ENCODE assay signal across 12 mouse cellular contexts in the genomic region with DNA sequence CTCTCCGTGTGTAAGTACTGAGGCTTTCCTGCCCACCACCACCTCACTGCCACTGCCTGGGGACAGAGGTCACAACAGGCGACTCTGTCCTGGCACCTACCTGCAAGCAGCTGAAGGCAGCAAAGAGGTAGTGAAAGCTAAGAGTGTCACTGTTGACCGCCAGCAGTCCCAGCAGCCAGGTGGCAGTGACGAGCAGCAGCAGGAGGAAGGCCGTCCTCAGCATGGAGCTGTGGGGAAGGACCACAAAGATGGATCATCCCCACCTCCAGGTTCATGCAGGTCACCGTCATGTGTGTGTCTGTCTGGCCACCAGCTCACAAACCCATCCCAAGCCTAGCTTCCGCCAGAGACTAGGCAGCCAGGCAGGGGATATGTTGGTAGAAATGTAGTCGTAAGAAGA. TPM values are rescaled to one million over a fixed set of nuclear protein-coding genes. Genes with fewer than 3 reads are reported as not detected.
DNase-seq lines count a peak whose midpoint lies in the region; ATAC-seq and TF ChIP-seq lines count a peak whose summit lies in the region.
"Had no signal": no experiment of that assay in that cellular context is flagged by ENCODE, and none has a peak within 500 bp of the region (broad histone marks: within the 10 kb centered on the region; RNA-seq: fewer than 3 reads in every experiment).

No protein-coding gene starts in this region.

- no peak overlapping the region for H3K4me2 ChIP-seq in forebrain, postnatal 0 days (ENCODE audit: low read depth)
- no peak overlapping the region for H3K4me2 ChIP-seq in liver, embryonic 12.5 days
- H3K4me2 ChIP-seq: midbrain, embryonic 12.5 days had no signal

- no peaks in the 10 kb centered on the region for H3K27me3 ChIP-seq in forebrain, postnatal 0 days (ENCODE audit: insufficient read depth, low read length)
- no peaks in the 10 kb centered on the region for H3K27me3 ChIP-seq in forebrain, embryonic 10.5 days (ENCODE audit: poor library complexity, severe bottlenecking)
- H3K27me3 ChIP-seq in liver, adult 2 months (ENCODE audit: control insufficient read depth, insufficient read depth, low read length): no peaks in the 10 kb centered on the region
- peaks cover 13% of the 10 kb centered on the region; the same call in 1 of the 2 replicates for H3K27me3 ChIP-seq in liver, embryonic 12.5 days (replicated peaks)
- no peaks in the 10 kb centered on the region for H3K27me3 ChIP-seq in MEL (ENCODE audit: control insufficient read depth in 1 of 2, insufficient read depth in 2 of 2, low read length in 2 of 2)
- H3K27me3 ChIP-seq: midbrain, embryonic 12.5 days had no signal

- no peak overlapping the region for H3K4me3 ChIP-seq in forebrain, postnatal 0 days (ENCODE audit: low read depth, low read length)
- no peak overlapping the region for H3K4me3 ChIP-seq in forebrain, embryonic 10.5 days
- no peak overlapping the region for H3K4me3 ChIP-seq in liver, adult 2 months (ENCODE audit: insufficient read depth, low read depth, low read length)
- no peak overlapping the region for H3K4me3 ChIP-seq in liver, embryonic 12.5 days
- no peak overlapping the region for H3K4me3 ChIP-seq in MEL (ENCODE audit: control insufficient read depth in 1 of 2, insufficient read depth in 1 of 2, low read depth in 2 of 2, low read length in 2 of 2)
- H3K4me3 ChIP-seq: erythroblast, embryonic 14.5 days; hindbrain, embryonic 10.5 days; midbrain, embryonic 12.5 days had no signal

- no peak for TF ChIP-seq EP300 in MEL (IDR thresholded peaks at IDR 0.05; ENCODE audit: low read depth in 1 of 2, low read length in 2 of 2)

- no peaks in the 10 kb centered on the region for H3K4me1 ChIP-seq in forebrain, postnatal 0 days (ENCODE audit: insufficient read depth)
- H3K4me1 ChIP-seq in forebrain, embryonic 10.5 days: peaks cover 10% of the 10 kb centered on the region
- H3K4me1 ChIP-seq in liver, adult 2 months (ENCODE audit: control insufficient read depth, insufficient read depth, low read length): no peaks in the 10 kb centered on the region
- peaks cover 14% of the 10 kb centered on the region; the same call in 1 of the 2 replicates for H3K4me1 ChIP-seq in liver, embryonic 12.5 days
- H3K4me1 ChIP-seq in MEL (ENCODE audit: control insufficient read depth in 1 of 2, insufficient read depth in 2 of 2, low read length in 2 of 2): peaks cover 0 to 21% of the 10 kb centered on the region in 2 experiments; a peak in 3 of 4 replicates

- no peak for DNase-seq in forebrain, postnatal 0 days
- no peak for DNase-seq in forebrain, embryonic 10.5 days (ENCODE audit: extremely low spot score, low spot score)
- no peak for DNase-seq in liver, adult 2 months (ENCODE audit: extremely low read depth, low read depth, low spot score)
- DNase-seq in MEL (ENCODE audit: low read depth, low spot score): peak; percentile 33
- peak; percentile 9 for DNase-seq in lung, postnatal 14 days
- no peak for DNase-seq in right cerebral cortex, adult 18-20 months
- DNase-seq in right cerebral cortex, adult 2 months (ENCODE audit: low spot score in 2 of 2): no peak
- DNase-seq: cerebellum, adult 8-10 months had no signal

- peak; percentile 48 for TF ChIP-seq RAD21 in MEL (IDR thresholded peaks at IDR 0.05; ENCODE audit: low read depth, low read length)

- TF ChIP-seq POLR2A in liver, adult 2 months (IDR thresholded peaks at IDR 0.05; ENCODE audit: extremely low read depth, insufficient read depth, low read length): no peak
- no peak for TF ChIP-seq POLR2A in MEL (IDR thresholded peaks at IDR 0.05; ENCODE audit: control insufficient read depth in 1 of 2, insufficient read depth in 1 of 2, low read depth in 1 of 2, low read length in 2 of 2, poor library complexity in 1 of 2)

- ATAC-seq in forebrain, postnatal 0 days: no peak
- ATAC-seq in liver, embryonic 12.5 days: no peak

- H3K79me2 ChIP-seq in liver, adult 2 months (ENCODE audit: control insufficient read depth, insufficient read depth, low read length): no peaks in the 10 kb centered on the region
- no peaks in the 10 kb centered on the region for H3K79me2 ChIP-seq in MEL (ENCODE audit: control insufficient read depth, insufficient read depth, low read length, poor library complexity)

- 68% methylated on average over 8 of the region's 8 CpGs for WGBS in forebrain, postnatal 0 days
- 73% methylated on average over 8 of the region's 8 CpGs for WGBS in forebrain, embryonic 10.5 days
- WGBS in liver, adult 2 months: 73% methylated on average over 8 of the region's 8 CpGs
- 47% methylated on average over 8 of the region's 8 CpGs for WGBS in liver, embryonic 12.5 days (ENCODE audit: insufficient replicate concordance)

- no peaks in the 10 kb centered on the region for H3K9me3 ChIP-seq in forebrain, postnatal 0 days (ENCODE audit: low read length)
- H3K9me3 ChIP-seq in forebrain, embryonic 10.5 days: no peaks in the 10 kb centered on the region
- no peaks in the 10 kb centered on the region for H3K9me3 ChIP-seq in liver, embryonic 12.5 days (replicated peaks)
- H3K9me3 ChIP-seq in MEL (replicated peaks; ENCODE audit: insufficient read depth, low read length): no peaks in the 10 kb centered on the region
- H3K9me3 ChIP-seq: hindbrain, embryonic 10.5 days; midbrain, embryonic 12.5 days had no signal

- peak; percentile 69 for TF ChIP-seq CTCF in forebrain, postnatal 0 days (IDR thresholded peaks at IDR 0.05; ENCODE audit: low read depth)
- TF ChIP-seq CTCF in liver, adult 2 months (IDR thresholded peaks at IDR 0.05; ENCODE audit: low read depth, low read length): peak; percentile 47
- peak; percentile 50 to 81 (median 68) for TF ChIP-seq CTCF in MEL (IDR thresholded peaks at IDR 0.05 in 2 of 3, conservative IDR thresholded peaks at IDR 0.05 in 1 of 3; ENCODE audit: control insufficient read depth in 1 of 3, insufficient read depth in 1 of 3, low read depth in 2 of 3, low read length in 3 of 3, poor library complexity in 1 of 3, severe bottlenecking in 1 of 3)

- no peak overlapping the region for H3K27ac ChIP-seq in forebrain, postnatal 0 days (ENCODE audit: low read depth, low read length)
- H3K27ac ChIP-seq in forebrain, embryonic 10.5 days: no peak overlapping the region
- no peak overlapping the region for H3K27ac ChIP-seq in liver, adult 2 months (replicated peaks; ENCODE audit: insufficient read depth, low read depth, low read length)
- H3K27ac ChIP-seq in liver, embryonic 12.5 days: no peak overlapping the region
- no peak overlapping the region for H3K27ac ChIP-seq in MEL (ENCODE audit: control insufficient read depth, low read depth, low read length)
- H3K27ac ChIP-seq: midbrain, embryonic 12.5 days had no signal

- H3K9ac ChIP-seq in forebrain, postnatal 0 days: no peak overlapping the region
- no peak overlapping the region for H3K9ac ChIP-seq in liver, adult 2 months (ENCODE audit: low read depth, low read length)
- no peak overlapping the region for H3K9ac ChIP-seq in liver, embryonic 12.5 days
- H3K9ac ChIP-seq in MEL (ENCODE audit: control insufficient read depth, low read depth, low read length, poor library complexity, severe bottlenecking): no peak overlapping the region
- H3K9ac ChIP-seq: midbrain, embryonic 12.5 days had no signal

- H3K36me3 ChIP-seq in forebrain, postnatal 0 days (ENCODE audit: insufficient read depth): peaks cover 2% of the 10 kb centered on the region
- H3K36me3 ChIP-seq in forebrain, embryonic 10.5 days (replicated peaks): peaks cover 69% of the 10 kb centered on the region
- H3K36me3 ChIP-seq in liver, adult 2 months (ENCODE audit: control insufficient read depth, insufficient read depth, low read length): no peaks in the 10 kb centered on the region; the same call in 1 of the 2 replicates
- no peaks in the 10 kb centered on the region for H3K36me3 ChIP-seq in liver, embryonic 12.5 days
- peaks cover 0 to 2% of the 10 kb centered on the region in 2 experiments; a peak in 1 of 4 replicates for H3K36me3 ChIP-seq in MEL (ENCODE audit: control insufficient read depth in 1 of 2, insufficient read depth in 2 of 2, low read length in 2 of 2)

TF ChIP-seq in MEL, 35 proteins besides CTCF, POLR2A, EP300 and RAD21 (continues in another document):
- TF ChIP-seq GATA1 (IDR thresholded peaks at IDR 0.05; ENCODE audit: low read depth, low read length) (no peak), ZKSCAN1 (IDR thresholded peaks at IDR 0.05; ENCODE audit: low read depth, low read length) (no peak), ETS1 (IDR thresholded peaks at IDR 0.05; ENCODE audit: low read depth, low read length) (no peak), SIN3A (IDR thresholded peaks at IDR 0.05; ENCODE audit: low read length) (no peak), TCF12 (IDR thresholded peaks at IDR 0.05; ENCODE audit: low read depth, low read length) (no peak), ZNF384 (IDR thresholded peaks at IDR 0.05; ENCODE audit: low read depth, low read length) (no peak), MAZ (IDR thresholded peaks at IDR 0.05; ENCODE audit: low read depth, low read length) (no peak), TAL1 (IDR thresholded peaks at IDR 0.05; ENCODE audit: low read length) (no peak), POLR2AphosphoS5 (IDR thresholded peaks at IDR 0.05; ENCODE audit: borderline replicate concordance, low read depth, low read length) (no peak), USF2 (IDR thresholded peaks at IDR 0.05; ENCODE audit: borderline replicate concordance in 1 of 2, insufficient read depth in 1 of 2, low read depth in 1 of 2, low read length in 2 of 2) (no peak)

RNA-seq across cellular contexts. Expression of a gene that starts 24.7 kb away (rescaled TPM):
- 32.3 and 38.9 TPM in 2 replicates for total RNA-seq in forebrain, postnatal 0 days (2014; rRNA removed)
- 29.0 and 31.4 TPM in 2 replicates for polyA plus RNA-seq in forebrain, postnatal 0 days (2015; fragmentation: Nextera tagmentation; extraction: Ambion mirVana)
- 39.6 and 39.7 TPM in 2 replicates for polyA plus RNA-seq in forebrain, embryonic 10.5 days (2016; fragmentation: Nextera tagmentation; extraction: Ambion mirVana)
- 9.4 and 10.1 TPM in 2 replicates for total RNA-seq in liver, adult 2 months (2014; rRNA removed)
- 13.9 and 17.0 TPM in 2 replicates for polyA plus RNA-seq in liver, adult 2 months (2012; rRNA removed)
- polyA plus RNA-seq in liver, embryonic 12.5 days (2016; fragmentation: Nextera tagmentation; extraction: Ambion mirVana): 21.8 and 22.1 TPM in 2 replicates
- 19.1 and 21.9 TPM in 2 replicates for total RNA-seq in MEL (2012; rRNA removed)
- 10 to 100 TPM in 1 of 2 experiments, not detected in 1; 22.2 TPM for polyA plus RNA-seq in MEL (2012; ENCODE audit: insufficient read depth in 1 of 2, insufficient read length in 2 of 2, low read depth in 1 of 2, low replicate concordance in 2 of 2, missing spikeins in 1 of 2)

RNA-seq across cellular contexts. Expression of a gene that starts 44.3 kb away (rescaled TPM):
- 2.2 and 4.3 TPM in 2 replicates for total RNA-seq in forebrain, postnatal 0 days (2014; rRNA removed)
- polyA plus RNA-seq in forebrain, postnatal 0 days (2015; fragmentation: Nextera tagmentation; extraction: Ambion mirVana): 3.2 and 3.7 TPM in 2 replicates
- polyA plus RNA-seq in forebrain, embryonic 10.5 days (2016; fragmentation: Nextera tagmentation; extraction: Ambion mirVana): 62.7 and 63.1 TPM in 2 replicates
- total RNA-seq in liver, adult 2 months (2014; rRNA removed): 0.28 and 0.67 TPM in 2 replicates
- polyA plus RNA-seq in liver, adult 2 months (2012; rRNA removed): 0.33 and 0.55 TPM in 2 replicates
- 34.4 and 35.3 TPM in 2 replicates for polyA plus RNA-seq in liver, embryonic 12.5 days (2016; fragmentation: Nextera tagmentation; extraction: Ambion mirVana)
- total RNA-seq in MEL (2012; rRNA removed): 22.6 and 24.1 TPM in 2 replicates
- 10 to 100 TPM in 1 of 2 experiments, not detected in 1; 38.3 TPM for polyA plus RNA-seq in MEL (2012; ENCODE audit: insufficient read depth in 1 of 2, insufficient read length in 2 of 2, low read depth in 1 of 2, low replicate concordance in 2 of 2, missing spikeins in 1 of 2)

Comparison
In these comparisons a context has a peak if more than half of its experiments do, and no peak if none do; other contexts are left out.
1. DNase-seq: peak in MEL (single experiment) and lung, postnatal 14 days (single experiment); none in forebrain, postnatal 0 days (single experiment), forebrain, embryonic 10.5 days (single experiment), liver, adult 2 months (single experiment), right cerebral cortex, adult 18-20 months (single experiment) and right cerebral cortex, adult 2 months (0 of 2).
2. Peak in every context shown above with its lines, with median percentiles within 50 percentile points of each other: CTCF ChIP-seq.